Mouse (Mus musculus) liver, adult 10 weeks (tissue): ENCODE measurements around the gene Gm572. TPM values are rescaled to one million over a fixed set of nuclear protein-coding genes. Genes with fewer than 3 reads are reported as not detected.

Experiments used
- polyA plus RNA-seq: library from polyadenylated mRNA; stranded (reverse); fragments of 350-450 nt; fragmentation: Illumina TruSeq; extraction: RNeasy Lipid Tissue Mini Kit (QIAGEN cat#74804); gene quantifications from one replicate; pipeline ENCODE4 v1.2.3, GENCODE M21; 2014; ENCODE audit warnings: low read depth, low replicate concordance

Gm572 gene
- not detected for polyA plus RNA-seq

GRCm38 (mm10) chr4:148643291-148644156, at the start of gene Gm572:
Gene Gm572 (plus strand): TSS chr4:148643317.

GRCm38 (mm10) chr4:148602357-148603120, 40.6 kb upstream of the Gm572 start, which contains the start of gene Masp2:
Gene Masp2 (plus strand): TSS chr4:148602554.

GRCm38 (mm10) chr4:148626623-148627185, 16.4 kb upstream of the Gm572 start, which contains the start of gene Tardbp:
Gene Tardbp (minus strand): TSS chr4:148627019.

Other genes with a start within 250 kb of the Gm572 start
- 2.2 TPM for gene Ubiad1, start 198.5 kb upstream of the Gm572 start, polyA plus RNA-seq
- gene Mtor, start 194.7 kb upstream of the Gm572 start, polyA plus RNA-seq, result 3.4 TPM
- 0.29 TPM for gene Angptl7, start 142.9 kb upstream of the Gm572 start, polyA plus RNA-seq
- 3.7 TPM for gene Exosc10, start 84.9 kb upstream of the Gm572 start, polyA plus RNA-seq
- 1.0 TPM for gene Srm, start 51.8 kb upstream of the Gm572 start, polyA plus RNA-seq
- gene Masp2, start 40.8 kb upstream of the Gm572 start, polyA plus RNA-seq, result 116 TPM
- 336 TPM for gene Tardbp, start 16.3 kb upstream of the Gm572 start, polyA plus RNA-seq
- gene Casz1, start 161.1 kb downstream of the Gm572 start, polyA plus RNA-seq, result not detected